ENCODE assay signal across 21 mouse cellular contexts in the genomic region with DNA sequence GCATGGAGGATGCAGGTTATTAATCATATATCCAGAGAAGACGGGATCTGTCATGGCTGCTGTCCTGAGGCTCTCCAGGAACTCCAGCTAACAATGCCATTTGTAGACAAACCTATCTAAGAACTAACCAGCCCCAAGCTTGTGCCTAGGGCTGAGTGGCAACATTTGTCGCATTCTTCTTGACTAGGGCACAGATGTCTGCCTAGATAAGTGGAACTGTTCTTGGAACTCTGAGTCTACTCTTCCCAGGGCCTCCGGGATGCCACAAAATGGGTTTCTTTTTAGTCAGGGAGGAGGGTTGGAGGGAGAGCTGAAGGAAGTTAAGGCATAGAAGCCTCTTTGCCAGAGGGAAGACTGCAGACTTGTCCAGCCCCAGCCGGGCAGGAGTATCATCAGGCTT. TPM values are rescaled to one million over a fixed set of nuclear protein-coding genes. Genes with fewer than 3 reads are reported as not detected.
A peak's percentile ranks its signal among the peaks of the same experiment; 100 is the strongest.
DNase-seq lines count a peak whose midpoint lies in the region; ATAC-seq and TF ChIP-seq lines count a peak whose summit lies in the region.
"Had no signal": no experiment of that assay in that cellular context is flagged by ENCODE, and none has a peak within 500 bp of the region (broad histone marks: within the 10 kb centered on the region; RNA-seq: fewer than 3 reads in every experiment).

No protein-coding gene starts in this region.

- no peak for TF ChIP-seq CTCF in gastrocnemius, adult 2 months (IDR thresholded peaks at IDR 0.05)
- TF ChIP-seq CTCF in lung, adult 2 months (IDR thresholded peaks at IDR 0.05; ENCODE audit: insufficient read depth, low read length) = no peak

- DNase-seq in gastrocnemius, adult 2 months = no peak
- no peak for DNase-seq in gastrocnemius, postnatal 36 days
- peak; percentile 6 for DNase-seq in lung, adult 2 months
- DNase-seq in lung, postnatal 10 days = no peak
- DNase-seq in c-Kit-positive CD71-positive TER-119-negative erythroid progenitor cells, embryonic 14.5 days (ENCODE audit: low read depth) = peak; percentile 65
- DNase-seq in adrenal gland, postnatal 10 days = no peak
- no peak for DNase-seq in forebrain, embryonic 10.5 days (ENCODE audit: extremely low spot score, low spot score)
- DNase-seq: adrenal gland, postnatal 25 days; cerebellum, adult 11-12 months; cerebellum, postnatal 25 days; gastrocnemius, postnatal 14 days; heart, postnatal 4 days; kidney, adult 8-10 months; kidney, postnatal 10 days; thymus, postnatal 25 days had no signal

- intact Hi-C loops in gastrocnemius, adult 2 months (cut with DNase I) = no loop called here
- intact Hi-C loops in gastrocnemius, postnatal 36 days (cut with DNase I) = no loop called here

- ATAC-seq in liver, embryonic 15.5 days (ENCODE audit: insufficient read depth) = no peak
- ATAC-seq: forebrain, embryonic 16.5 days; hindbrain, embryonic 16.5 days; intestine, embryonic 15.5 days had no signal

- no peaks in the 10 kb centered on the region for H3K27me3 ChIP-seq in liver, embryonic 15.5 days
- no peaks in the 10 kb centered on the region for H3K27me3 ChIP-seq in forebrain, embryonic 10.5 days (ENCODE audit: poor library complexity, severe bottlenecking)
- H3K27me3 ChIP-seq: intestine, embryonic 15.5 days; neural tube, embryonic 15.5 days had no signal

- no peaks in the 10 kb centered on the region for H3K36me3 ChIP-seq in liver, embryonic 15.5 days (replicated peaks)
- H3K36me3 ChIP-seq in forebrain, embryonic 10.5 days (replicated peaks) = 0 out of 2 replicates have a peak, but pooled peaks cover 3% of the 10 kb centered on the region
- H3K36me3 ChIP-seq: intestine, embryonic 15.5 days had no signal

- no peak for TF ChIP-seq POLR2A in lung, adult 2 months (IDR thresholded peaks at IDR 0.05; ENCODE audit: borderline replicate concordance, extremely low read depth, low read depth, low read length)

- H3K4me1 ChIP-seq in lung, adult 2 months (ENCODE audit: control insufficient read depth, insufficient read depth, low read length) = peaks cover 18% of the 10 kb centered on the region
- peaks cover 46% of the 10 kb centered on the region for H3K4me1 ChIP-seq in liver, embryonic 15.5 days (replicated peaks)
- H3K4me1 ChIP-seq in forebrain, embryonic 10.5 days = peaks cover 33% of the 10 kb centered on the region

- peak overlapping the region; percentile 36 for H3K4me2 ChIP-seq in liver, embryonic 15.5 days
- H3K4me2 ChIP-seq: intestine, embryonic 15.5 days; midbrain, embryonic 11.5 days; neural tube, embryonic 15.5 days had no signal

- H3K9ac ChIP-seq in liver, embryonic 15.5 days = no peak overlapping the region
- H3K9ac ChIP-seq: intestine, embryonic 15.5 days; neural tube, embryonic 15.5 days had no signal

- no peak overlapping the region for H3K4me3 ChIP-seq in gastrocnemius, adult 2 months
- H3K4me3 ChIP-seq in lung, adult 2 months (replicated peaks; ENCODE audit: extremely low read depth, low read depth, low read length) = no peak overlapping the region
- H3K4me3 ChIP-seq in liver, embryonic 15.5 days (replicated peaks) = no peak overlapping the region
- no peak overlapping the region for H3K4me3 ChIP-seq in forebrain, embryonic 10.5 days
- H3K4me3 ChIP-seq: intestine, embryonic 15.5 days; neural tube, embryonic 15.5 days had no signal

- WGBS in lung, adult 2 months = 68% methylated on average over 4 of the region's 4 CpGs
- 35% methylated on average over 4 of the region's 4 CpGs for WGBS in liver, embryonic 15.5 days (ENCODE audit: insufficient replicate concordance)
- WGBS in forebrain, embryonic 10.5 days = 84% methylated on average over 4 of the region's 4 CpGs

- peak overlapping the region; percentile 68 for H3K27ac ChIP-seq in gastrocnemius, adult 2 months
- H3K27ac ChIP-seq in liver, embryonic 15.5 days (replicated peaks) = no peak overlapping the region
- no peak overlapping the region for H3K27ac ChIP-seq in forebrain, embryonic 10.5 days
- H3K27ac ChIP-seq: intestine, embryonic 15.5 days; neural tube, embryonic 15.5 days had no signal

- H3K9me3 ChIP-seq in liver, embryonic 15.5 days (replicated peaks) = no peaks in the 10 kb centered on the region
- H3K9me3 ChIP-seq in forebrain, embryonic 10.5 days = no peaks in the 10 kb centered on the region
- H3K9me3 ChIP-seq: intestine, embryonic 15.5 days; neural tube, embryonic 15.5 days had no signal

RNA-seq across cellular contexts. Expression of a gene that starts 14.6 kb away (rescaled TPM):
- total RNA-seq in gastrocnemius, adult 2 months (2021) = 10 to 100 TPM; 19.0 to 41.6 TPM
- 10 to 100 TPM; 17.6 to 26.9 TPM for total RNA-seq in gastrocnemius, postnatal 36 days (2021)
- polyA plus RNA-seq in lung, adult 2 months (2012; rRNA removed) = 68.2 and 78.7 TPM in 2 replicates
- polyA plus RNA-seq in liver, embryonic 15.5 days (2015; fragmentation: Nextera tagmentation; extraction: Ambion mirVana) = 4.2 and 5.8 TPM in 2 replicates
- total RNA-seq in adrenal gland, postnatal 10 days (2021) = 10 to 100 TPM; 21.1 to 27.9 TPM
- polyA plus RNA-seq in forebrain, embryonic 10.5 days (2016; fragmentation: Nextera tagmentation; extraction: Ambion mirVana) = 5.5 and 6.1 TPM in 2 replicates

RNA-seq across cellular contexts. Expression of a gene that starts 32.7 kb away (rescaled TPM):
- total RNA-seq in gastrocnemius, adult 2 months (2021) = 1 to 10 TPM; 2.4 to 5.7 TPM
- total RNA-seq in gastrocnemius, postnatal 36 days (2021) = 1 to 10 TPM; 2.8 to 3.1 TPM
- 50.1 and 58.6 TPM in 2 replicates for polyA plus RNA-seq in lung, adult 2 months (2012; rRNA removed)
- polyA plus RNA-seq in liver, embryonic 15.5 days (2015; fragmentation: Nextera tagmentation; extraction: Ambion mirVana) = 2.8 and 3.6 TPM in 2 replicates
- 10 to 100 TPM; 13.3 to 20.0 TPM for total RNA-seq in adrenal gland, postnatal 10 days (2021)
- polyA plus RNA-seq in forebrain, embryonic 10.5 days (2016; fragmentation: Nextera tagmentation; extraction: Ambion mirVana) = 5.1 and 5.4 TPM in 2 replicates

RNA-seq across cellular contexts. Expression of a gene that starts 36.2 kb away (rescaled TPM):
- 10 to 100 TPM; 33.4 to 41.9 TPM for total RNA-seq in gastrocnemius, adult 2 months (2021)
- 10 to 100 TPM; 39.1 to 40.1 TPM for total RNA-seq in gastrocnemius, postnatal 36 days (2021)
- polyA plus RNA-seq in lung, adult 2 months (2012; rRNA removed) = 14.5 and 15.3 TPM in 2 replicates
- polyA plus RNA-seq in liver, embryonic 15.5 days (2015; fragmentation: Nextera tagmentation; extraction: Ambion mirVana) = 3.7 TPM in 2 replicates
- 10 to 100 TPM; 17.3 to 23.7 TPM for total RNA-seq in adrenal gland, postnatal 10 days (2021)
- 0.15 and 0.26 TPM in 2 replicates for polyA plus RNA-seq in forebrain, embryonic 10.5 days (2016; fragmentation: Nextera tagmentation; extraction: Ambion mirVana)

RNA-seq across cellular contexts. Expression of a gene that starts 41.8 kb away (rescaled TPM):
- total RNA-seq in gastrocnemius, adult 2 months (2021) = 100 to 1,000 TPM; 151 to 206 TPM
- 100 to 1,000 TPM; 186 to 223 TPM for total RNA-seq in gastrocnemius, postnatal 36 days (2021)
- 56.1 and 70.4 TPM in 2 replicates for polyA plus RNA-seq in lung, adult 2 months (2012; rRNA removed)
- polyA plus RNA-seq in liver, embryonic 15.5 days (2015; fragmentation: Nextera tagmentation; extraction: Ambion mirVana) = 30.7 and 33.1 TPM in 2 replicates
- 100 to 1,000 TPM; 130 to 139 TPM for total RNA-seq in adrenal gland, postnatal 10 days (2021)
- polyA plus RNA-seq in forebrain, embryonic 10.5 days (2016; fragmentation: Nextera tagmentation; extraction: Ambion mirVana) = 59.2 and 61.9 TPM in 2 replicates

RNA-seq across cellular contexts. Expression of a gene that starts 59.4 kb away (rescaled TPM):
- total RNA-seq in gastrocnemius, adult 2 months (2021) = 10 to 100 TPM; 69.3 to 76.7 TPM
- 10 to 100 TPM; 56.1 to 64.1 TPM for total RNA-seq in gastrocnemius, postnatal 36 days (2021)
- 67.9 and 90.2 TPM in 2 replicates for polyA plus RNA-seq in lung, adult 2 months (2012; rRNA removed)
- polyA plus RNA-seq in liver, embryonic 15.5 days (2015; fragmentation: Nextera tagmentation; extraction: Ambion mirVana) = 25.8 and 28.0 TPM in 2 replicates
- total RNA-seq in adrenal gland, postnatal 10 days (2021) = 100 to 1,000 TPM; 112 to 130 TPM
- 77.5 and 78.7 TPM in 2 replicates for polyA plus RNA-seq in forebrain, embryonic 10.5 days (2016; fragmentation: Nextera tagmentation; extraction: Ambion mirVana)

Comparison
In these comparisons a context has a peak if more than half of its experiments do, and no peak if none do; other contexts are left out.
1. DNase-seq: peak in lung, adult 2 months (single experiment) and c-Kit-positive CD71-positive TER-119-negative erythroid progenitor cells, embryonic 14.5 days (single experiment); none in gastrocnemius, adult 2 months (single experiment), gastrocnemius, postnatal 36 days (0 of 2), lung, postnatal 10 days (single experiment), adrenal gland, postnatal 10 days (single experiment) and forebrain, embryonic 10.5 days (single experiment).